Mouse (Mus musculus): ENCODE measurements around the gene Pias4.

The Pias4 gene

GRCm38 (mm10) chr10:81137252-81138130 is 30.2 kb downstream of the Pias4 start:
- DNase-seq: peak; percentile 99

GRCm38 (mm10) chr10:81136706-81137231 is 31.0 kb downstream of the Pias4 start:
- peak; percentile 76 for DNase-seq

- peak; percentile 74 for DNase-seq
These were observed 31.7 kb downstream of the Pias4 start for GRCm38 (mm10) chr10:81135831-81136705.

DNA sequence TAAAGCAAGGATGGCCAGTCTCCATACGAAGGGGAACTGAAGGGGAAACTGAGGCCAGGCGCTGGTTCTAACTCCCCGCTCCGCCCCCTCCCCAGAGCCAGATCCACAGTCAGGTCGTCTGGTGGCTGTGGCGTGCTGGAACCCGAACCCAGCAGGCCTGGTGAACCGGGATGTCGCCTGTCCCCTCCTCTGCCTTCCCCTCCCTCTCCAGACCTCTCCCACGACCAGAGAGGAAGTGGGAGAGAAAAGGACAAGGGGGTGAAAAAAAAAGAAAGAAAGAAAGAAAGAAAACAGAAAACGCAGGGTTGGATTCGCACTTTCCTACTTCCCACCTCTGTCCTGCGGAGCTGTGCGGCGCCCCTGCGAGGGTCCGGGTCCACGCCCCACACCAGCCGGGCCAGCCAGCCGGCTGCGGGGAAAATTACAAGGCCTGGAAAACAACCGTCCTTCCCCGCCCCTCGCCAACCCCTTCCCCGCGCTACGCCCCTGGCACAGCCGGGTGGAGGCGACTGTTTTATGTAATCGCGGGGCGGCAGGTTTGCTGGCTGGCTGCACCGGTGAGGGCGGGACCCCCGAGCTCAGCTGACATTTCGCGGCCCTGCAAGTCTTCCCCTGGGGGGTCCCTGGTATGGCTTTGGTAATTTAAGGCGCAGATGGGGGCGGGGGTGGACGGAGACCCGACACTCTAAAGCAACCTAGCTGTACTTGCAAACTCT is 32.6 kb downstream of the Pias4 start, which contains the start of gene Zbtb7a:
Gene Zbtb7a, plus strand, starts transcription at position 255 of the 716 bp plus-strand sequence.
- peak; percentile 72 for DNase-seq

GRCm38 (mm10) chr10:81134181-81134587 is 33.5 kb downstream of the Pias4 start:
- DNase-seq: no peak

GRCm38 (mm10) chr10:81123500-81123899 is 44.2 kb downstream of the Pias4 start:
- peak; percentile 71 for DNase-seq

GRCm38 (mm10) chr10:81122889-81123288 is 44.8 kb downstream of the Pias4 start:
- no peak for DNase-seq

DNA sequence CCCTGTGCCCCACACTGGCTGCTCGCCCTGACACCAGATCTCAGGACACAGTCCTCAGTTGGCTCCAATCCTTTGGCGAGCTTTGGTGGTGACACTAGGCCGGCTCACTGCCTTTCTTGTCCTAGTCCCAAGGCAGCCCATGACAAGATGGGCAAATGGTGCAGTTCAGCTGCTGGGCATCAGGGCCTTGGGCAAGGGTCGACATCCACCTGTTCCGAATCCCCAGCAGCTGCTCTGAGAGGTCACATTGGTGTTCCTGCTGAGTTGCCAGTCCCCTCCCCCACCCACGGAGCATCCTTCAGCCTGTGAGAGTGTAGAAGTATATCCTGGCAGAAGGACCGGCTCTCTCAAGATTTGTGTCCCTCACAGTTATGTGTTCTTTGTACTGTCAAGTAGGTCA is 47.1 kb downstream of the Pias4 start:
- DNase-seq: no peak

GRCm38 (mm10) chr10:81119625-81120024 is 48.1 kb downstream of the Pias4 start:
- DNase-seq: no peak

DNA sequence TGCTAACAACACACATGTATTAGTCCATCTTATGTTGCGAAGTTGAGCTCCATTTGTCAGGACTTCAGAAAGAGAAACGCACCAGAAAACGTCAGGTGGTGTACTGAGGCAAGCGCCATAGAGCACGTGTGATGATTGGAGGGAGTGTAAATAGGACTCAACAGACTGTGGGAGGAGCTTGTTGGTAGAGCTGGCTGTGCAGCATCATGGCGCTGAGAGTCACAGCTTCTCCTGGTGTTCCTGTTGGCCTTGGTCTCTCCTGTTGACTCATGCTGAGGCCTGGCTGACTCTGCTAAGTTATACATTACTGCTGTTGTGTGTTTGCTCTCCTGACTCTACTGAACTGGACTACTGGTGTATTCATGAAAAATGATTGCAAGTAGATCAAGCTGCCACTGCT is 54.8 kb downstream of the Pias4 start:
- no peak for DNase-seq

DNA sequence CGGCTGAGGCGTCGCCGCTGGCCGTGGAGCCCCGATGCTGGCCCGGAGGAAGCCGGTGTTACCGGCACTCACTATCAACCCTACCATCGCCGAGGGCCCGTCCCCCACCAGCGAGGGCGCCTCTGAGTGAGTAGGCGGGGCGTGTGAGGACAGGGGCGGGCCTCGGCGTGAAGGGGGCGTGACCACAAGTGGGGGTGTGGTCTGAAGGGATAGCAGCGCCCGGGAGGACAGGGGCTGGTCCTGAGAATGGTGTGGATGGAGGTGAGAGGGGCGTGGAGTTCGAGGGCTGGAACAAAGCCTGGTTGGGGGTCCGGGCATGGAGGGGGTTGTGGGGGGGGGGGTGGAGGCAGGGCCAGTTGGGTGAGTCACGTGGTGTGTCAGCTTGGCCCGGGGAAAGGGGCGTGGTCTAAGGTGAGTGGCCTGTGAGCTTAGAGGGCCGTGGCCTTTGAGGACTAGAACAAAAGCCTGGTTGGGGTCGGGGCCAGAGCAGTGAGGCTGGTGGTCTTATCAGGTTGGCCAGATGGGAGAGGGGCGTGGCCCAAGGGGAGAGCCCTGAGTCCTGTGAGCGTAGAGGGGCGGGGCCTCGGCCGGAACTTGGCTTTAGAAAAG is 61.5 kb downstream of the Pias4 start:
- peak; percentile 83 for DNase-seq

DNA sequence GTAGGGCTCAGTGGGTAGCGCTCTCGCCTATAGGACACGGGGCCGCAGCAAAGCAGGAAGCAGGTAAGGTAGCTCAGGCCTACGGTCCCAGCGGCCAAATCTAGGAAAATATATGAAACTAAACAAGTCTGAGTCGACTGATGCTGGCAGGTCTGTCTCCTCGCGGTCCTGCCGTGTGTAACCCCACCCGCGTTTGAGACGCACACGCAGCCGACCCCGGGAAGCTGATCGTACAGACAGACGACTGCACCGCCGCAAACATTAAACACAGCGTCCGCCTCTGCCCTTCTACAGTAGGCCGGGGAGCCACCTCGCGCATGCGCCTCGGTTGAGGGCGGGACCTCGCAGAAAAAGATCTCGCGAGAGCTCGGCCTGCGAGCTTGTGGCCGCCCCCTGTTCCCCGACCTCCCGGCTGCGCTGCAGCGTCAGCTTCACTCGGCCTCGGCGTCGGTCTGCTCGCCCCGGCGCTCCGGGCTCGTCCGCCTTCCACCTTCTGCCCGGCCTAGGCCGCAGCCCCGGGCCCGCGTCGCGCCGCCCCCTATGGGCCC is 62.1 kb downstream of the Pias4 start, which contains the start of gene Map2k2:
Gene Map2k2, plus strand, starts transcription at position 351 of the 548 bp plus-strand sequence.
- peak; percentile 96 for DNase-seq
